Mouse (Mus musculus) MEL (cell line): ENCODE measurements around the gene Spats1. TPM values are rescaled to one million over a fixed set of nuclear protein-coding genes. Genes with fewer than 3 reads are reported as not detected.

ENCODE experiments used
- DNase-seq: peaks from one replicate; pipeline ENCODE4 v3.0.0; 2011; ENCODE audit warnings: low read depth, low spot score
- H3K27ac ChIP-seq: 2 replicates; pipeline ENCODE4 v1.5.1; 2012; ENCODE audit warnings: low read depth, mild to moderate bottlenecking, control low read depth, low read length, moderate library complexity; ENCODE audit not compliant: control insufficient read depth
- H3K27me3 ChIP-seq, 2 experiments: fragments of 150-350 bp in 1 of 2; sonication (generic) in 1 of 2; 2 replicates each; pipeline ENCODE4 v1.6.1; 2012; ENCODE audit warnings: low read length in 2 of 2, mild to moderate bottlenecking in 2 of 2, improper control_type of control experiment in 1 of 2, moderate library complexity in 1 of 2; ENCODE audit not compliant: insufficient read depth in 2 of 2, control insufficient read depth in 1 of 2
- H3K36me3 ChIP-seq, 2 experiments: 2 replicates each; pipeline ENCODE4 v1.6.1; 2012 to 2014; ENCODE audit warnings: low read length in 2 of 2, improper control_type of control experiment in 1 of 2, inconsistent platforms in 1 of 2, mild to moderate bottlenecking in 1 of 2; ENCODE audit not compliant: insufficient read depth in 2 of 2, control insufficient read depth in 1 of 2
- H3K4me1 ChIP-seq, 2 experiments: fragments of 150-350 bp in 1 of 2; sonication (generic) in 1 of 2; 2 replicates each; pipeline ENCODE4 v1.6.1; 2012; ENCODE audit warnings: low read length in 2 of 2, improper control_type of control experiment in 1 of 2, mild to moderate bottlenecking in 1 of 2; ENCODE audit not compliant: insufficient read depth in 2 of 2, control insufficient read depth in 1 of 2
- H3K4me3 ChIP-seq, 2 experiments: fragments of 150-350 bp in 1 of 2; sonication (generic) in 1 of 2; 2 replicates each; pipeline ENCODE4 v1.5.1; 2012; ENCODE audit warnings: low read depth in 2 of 2, low read length in 2 of 2, mild to moderate bottlenecking in 2 of 2, moderate library complexity in 2 of 2, control low read depth in 1 of 2, improper control_type of control experiment in 1 of 2; ENCODE audit not compliant: control insufficient read depth in 1 of 2, insufficient read depth in 1 of 2
- H3K79me2 ChIP-seq: 2 replicates; pipeline ENCODE4 v1.6.1; 2012; ENCODE audit warnings: mild to moderate bottlenecking, low read length, moderate library complexity; ENCODE audit not compliant: control insufficient read depth, poor library complexity, insufficient read depth
- H3K9ac ChIP-seq: 2 replicates; pipeline ENCODE4 v1.6.1; 2012; ENCODE audit warnings: low read depth, mild to moderate bottlenecking, control low read depth, low read length, moderate library complexity; ENCODE audit not compliant: control insufficient read depth, poor library complexity, severe bottlenecking
- H3K9me3 ChIP-seq: fragments of 150-350 bp; sonication (generic); replicated peaks from 2 replicates; pipeline ENCODE4 v1.6.1; 2012; ENCODE audit warnings: mild to moderate bottlenecking, low read length, improper control_type of control experiment, moderate library complexity; ENCODE audit not compliant: insufficient read depth
- BHLHE40 ChIP-seq: IDR thresholded peaks from 2 replicates; pipeline ENCODE4 v1.6.1; 2012; ENCODE audit warnings: low read depth, mild to moderate bottlenecking, inconsistent platforms, low read length, improper control_type of control experiment, borderline replicate concordance
- CHD1 ChIP-seq: IDR thresholded peaks from 2 replicates; pipeline ENCODE4 v1.6.1; 2012; ENCODE audit warnings: low read depth, mild to moderate bottlenecking, inconsistent platforms, low read length, improper control_type of control experiment
- CTCF ChIP-seq, 3 experiments: IDR thresholded peaks in 2 of 3; conservative IDR thresholded peaks in 1 of 3; 2 replicates each; pipeline ENCODE4 v1.5.1; 2011 to 2012; ENCODE audit warnings: low read length in 3 of 3, low read depth in 2 of 3, mild to moderate bottlenecking in 2 of 3, improper control_type of control experiment in 1 of 3, inconsistent platforms in 1 of 3, mixed read lengths in 1 of 3, moderate library complexity in 1 of 3; ENCODE audit not compliant: control insufficient read depth in 1 of 3, insufficient read depth in 1 of 3, poor library complexity in 1 of 3, severe bottlenecking in 1 of 3
- ELF1 ChIP-seq: IDR thresholded peaks from 2 replicates; pipeline ENCODE4 v1.6.1; 2014; ENCODE audit warnings: low read depth, mild to moderate bottlenecking, inconsistent platforms, low read length, improper control_type of control experiment, moderate library complexity
- JUND ChIP-seq: IDR thresholded peaks from 2 replicates; pipeline ENCODE4 v1.6.1; 2011; ENCODE audit warnings: low read depth, mild to moderate bottlenecking, improper control_type of control experiment, low read length
- KAT2A ChIP-seq: conservative IDR thresholded peaks from 2 replicates; pipeline ENCODE4 v1.6.1; 2012; ENCODE audit warnings: low read depth, low read length, improper control_type of control experiment, inconsistent platforms
- MXI1 ChIP-seq: IDR thresholded peaks from 2 replicates; pipeline ENCODE4 v1.6.1; 2011; ENCODE audit warnings: mild to moderate bottlenecking, low read depth, low read length, improper control_type of control experiment
- NELFE ChIP-seq: IDR thresholded peaks from 2 replicates; pipeline ENCODE4 v1.6.1; 2011; ENCODE audit warnings: low read depth, low read length, improper control_type of control experiment
- NRF1 ChIP-seq: IDR thresholded peaks from 2 replicates; pipeline ENCODE4 v1.6.1; 2014; ENCODE audit warnings: low read depth, mild to moderate bottlenecking, inconsistent platforms, low read length, improper control_type of control experiment, moderate library complexity; ENCODE audit not compliant: poor library complexity, insufficient read depth, severe bottlenecking
- POLR2AphosphoS5 ChIP-seq: IDR thresholded peaks from 2 replicates; pipeline ENCODE4 v1.6.1; 2012; ENCODE audit warnings: low read depth, borderline replicate concordance, mild to moderate bottlenecking, inconsistent platforms, low read length, moderate library complexity, mixed read lengths
- RCOR1 ChIP-seq: IDR thresholded peaks from 2 replicates; pipeline ENCODE4 v1.6.1; 2012; ENCODE audit warnings: low read depth, mild to moderate bottlenecking, inconsistent platforms, low read length, improper control_type of control experiment
- SIN3A ChIP-seq: IDR thresholded peaks from 2 replicates; pipeline ENCODE4 v1.6.1; 2012; ENCODE audit warnings: low read length, improper control_type of control experiment, inconsistent platforms
- SMC3 ChIP-seq: IDR thresholded peaks from 2 replicates; pipeline ENCODE4 v1.6.1; 2011; ENCODE audit warnings: low read depth, low read length, improper control_type of control experiment
- TBP ChIP-seq: IDR thresholded peaks from 2 replicates; pipeline ENCODE4 v1.8.0; 2011; ENCODE audit warnings: low read depth, low read length, improper control_type of control experiment
- UBTF ChIP-seq: IDR thresholded peaks from 2 replicates; pipeline ENCODE4 v1.6.1; 2012; ENCODE audit warnings: low read depth, mild to moderate bottlenecking, inconsistent platforms, low read length, improper control_type of control experiment, moderate library complexity, borderline replicate concordance; ENCODE audit not compliant: insufficient read depth
- ZKSCAN1 ChIP-seq: IDR thresholded peaks from 2 replicates; pipeline ENCODE4 v1.6.1; 2012; ENCODE audit warnings: low read depth, mild to moderate bottlenecking, inconsistent platforms, low read length, improper control_type of control experiment, moderate library complexity
- ZMIZ1 ChIP-seq: IDR thresholded peaks from 2 replicates; pipeline ENCODE4 v1.6.1; 2012; ENCODE audit warnings: low read depth, mild to moderate bottlenecking, inconsistent platforms, low read length, improper control_type of control experiment, moderate library complexity
- polyA plus RNA-seq, 2 experiments: library from polyadenylated mRNA; stranded (reverse) in 1 of 2; unstranded in 1 of 2; fragments of >175 nt in 1 of 2; fragments of >200 nt in 1 of 2; gene quantifications; 2 replicates each; pipeline versions ENCODE4 v1.2.1 to v1.2.4; 2012; ENCODE audit warnings: low replicate concordance in 2 of 2, low read depth in 1 of 2; ENCODE audit not compliant: insufficient read length in 2 of 2, insufficient read depth in 1 of 2, missing spikeins in 1 of 2
- total RNA-seq: library from RNA; depleted of rRNA; stranded (reverse); fragments of 300-350 nt; gene quantifications from 2 replicates; pipeline ENCODE4 v1.2.3, GENCODE M21; 2012

The Spats1 gene
- total and polyA plus RNA-seq, 3 experiments = 1.5 to 149 (median 2.5) TPM

- H3K9ac ChIP-seq = no peak overlapping the region
- TF ChIP-seq SIN3A (no peak), JUND (no peak), ELF1 (no peak), NELFE (no peak), KAT2A (no peak), ZMIZ1 (no peak), RCOR1 (no peak), ZKSCAN1 (no peak), NRF1 (no peak), POLR2AphosphoS5 (no peak), CHD1 (no peak), UBTF (no peak), MXI1 (no peak), BHLHE40 (no peak), SMC3 (no peak), TBP (no peak)
- H3K4me3 ChIP-seq = no peak overlapping the region
- peaks cover 13% of the 10 kb centered on the region for H3K79me2 ChIP-seq
- H3K9me3 ChIP-seq = no peaks in the 10 kb centered on the region
- peaks cover 2 to 48% of the 10 kb centered on the region in 2 experiments; a peak in 3 of 4 replicates for H3K36me3 ChIP-seq
- no peak for DNase-seq
- H3K27me3 ChIP-seq = no peaks in the 10 kb centered on the region
- no peak overlapping the region for H3K27ac ChIP-seq
- H3K4me1 ChIP-seq = no peaks in the 10 kb centered on the region
Measured at GRCm38 (mm10) chr17:45398021-45398420, 77.2 kb downstream of the Spats1 start.

DNA sequence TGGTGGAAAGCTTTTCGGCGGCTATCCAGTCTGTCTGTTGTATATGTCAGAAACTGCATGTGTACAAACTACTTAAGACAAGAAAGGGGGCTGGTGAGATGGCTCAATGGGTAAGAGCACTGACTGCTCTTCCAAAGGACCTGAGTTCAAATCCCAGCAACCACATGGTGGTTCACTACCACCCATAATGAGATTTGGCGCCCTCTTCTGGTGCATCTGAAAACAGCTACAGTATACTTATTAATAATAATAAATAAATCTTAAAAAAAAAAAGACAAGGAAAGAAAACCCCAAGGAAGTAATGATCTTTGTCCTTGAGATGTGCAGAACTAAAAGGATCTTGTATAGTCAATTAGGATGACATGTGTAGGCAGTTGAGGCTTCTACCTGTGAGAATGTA, 77.7 kb downstream of the Spats1 start:
- Histone ChIP-seq H3K27me3 (no peaks in the 10 kb centered on the region), H3K9me3 (no peaks in the 10 kb centered on the region), H3K4me1 (no peaks in the 10 kb centered on the region), H3K27ac (no peak overlapping the region), H3K9ac (no peak overlapping the region), H3K4me3 (no peak overlapping the region), H3K79me2 (peaks cover 13% of the 10 kb centered on the region), H3K36me3 (peaks cover 2 to 46% of the 10 kb centered on the region in 2 experiments; a peak in 3 of 4 replicates)
- peak; percentile 51 for DNase-seq
- TF ChIP-seq CTCF (IDR thresholded peaks at IDR 0.05 in 2 of 3, conservative IDR thresholded peaks at IDR 0.05 in 1 of 3; ENCODE audit: control insufficient read depth in 1 of 3, insufficient read depth in 1 of 3, low read depth in 2 of 3, low read length in 3 of 3, poor library complexity in 1 of 3, severe bottlenecking in 1 of 3) = peak; percentile 14 to 38 (median 29); a peak in 3 of 6 replicates
- no peak for TF ChIP-seq SMC3
